Mouse (Mus musculus) ZHBTc4 (cell line): ENCODE measurements around the gene Gucd1.

Experiments
- DNase-seq: peaks from one replicate; pipeline ENCODE4 v3.0.0-alpha.2; 2011; ENCODE audit warnings: low read depth, low spot score

The Gucd1 gene

GRCm38 (mm10) chr10:75327081-75327480, 190.7 kb downstream of the Gucd1 start:
- no peak for DNase-seq

- no peak for DNase-seq
Measured at GRCm38 (mm10) chr10:75326553-75326952, 191.2 kb downstream of the Gucd1 start.

- DNase-seq = peak; percentile 11
Measured at GRCm38 (mm10) chr10:75325821-75326220, 192.0 kb downstream of the Gucd1 start.

GRCm38 (mm10) chr10:75324391-75324790, 193.4 kb downstream of the Gucd1 start:
- DNase-seq = no peak

- DNase-seq = no peak
Measured at GRCm38 (mm10) chr10:75323986-75324385, 193.8 kb downstream of the Gucd1 start.

- DNase-seq = no peak
Measured at GRCm38 (mm10) chr10:75322966-75323365, 194.8 kb downstream of the Gucd1 start.

- no peak for DNase-seq
Measured at GRCm38 (mm10) chr10:75320321-75320720, 197.5 kb downstream of the Gucd1 start.

- no peak for DNase-seq
Measured at GRCm38 (mm10) chr10:75318206-75318605, 199.6 kb downstream of the Gucd1 start.

- peak; percentile 82 for DNase-seq
Measured at GRCm38 (mm10) chr10:75316908-75317761, 200.6 kb downstream of the Gucd1 start.

GRCm38 (mm10) chr10:75316872-75316907, 201.1 kb downstream of the Gucd1 start, which contains the start of gene Adora2a:
Gene Adora2a (plus strand): TSS chr10:75316877.
- DNase-seq = no peak

- DNase-seq = peak; percentile 56
Measured at GRCm38 (mm10) chr10:75316472-75316871, 201.3 kb downstream of the Gucd1 start.

GRCm38 (mm10) chr10:75315756-75316155, 202.0 kb downstream of the Gucd1 start:
- no peak for DNase-seq

- no peak for DNase-seq
Measured at GRCm38 (mm10) chr10:75314190-75314980, 203.4 kb downstream of the Gucd1 start.

GRCm38 (mm10) chr10:75312361-75312760, 205.4 kb downstream of the Gucd1 start:
- DNase-seq = no peak

GRCm38 (mm10) chr10:75307130-75307529, 210.6 kb downstream of the Gucd1 start:
- no peak for DNase-seq

- no peak for DNase-seq
Measured at GRCm38 (mm10) chr10:75304413-75304812, 213.4 kb downstream of the Gucd1 start.

- no peak for DNase-seq
Measured at GRCm38 (mm10) chr10:75304049-75304405, 213.7 kb downstream of the Gucd1 start.

GRCm38 (mm10) chr10:75303324-75304048, 214.3 kb downstream of the Gucd1 start:
- DNase-seq = no peak

GRCm38 (mm10) chr10:75302536-75302935, 215.2 kb downstream of the Gucd1 start:
- DNase-seq = no peak

- DNase-seq = no peak
Measured at GRCm38 (mm10) chr10:75301937-75302336, 215.8 kb downstream of the Gucd1 start.

- no peak for DNase-seq
Measured at GRCm38 (mm10) chr10:75301195-75301806, 216.5 kb downstream of the Gucd1 start.
